Mouse (Mus musculus) megakaryocyte-erythroid progenitor cell, adult 5-6 weeks (primary cell): ENCODE measurements around the gene Cryaa. TPM values are rescaled to one million over a fixed set of nuclear protein-coding genes. Genes with fewer than 3 reads are reported as not detected.

Source experiments
- ATAC-seq: replicated peaks from 2 replicates; pipeline ENCODE4 v1.8.0; 2016; ENCODE audit warnings: mild to moderate bottlenecking, inconsistent platforms; ENCODE audit not compliant: severe bottlenecking, poor library complexity, low FRiP score, low TSS enrichment
- total RNA-seq, 2 experiments: library from RNA; stranded (forward) in 1 of 2; stranded (reverse) in 1 of 2; fragments of 200-1000, 215-1000 nt in 1 of 2; fragments of >200 nt in 1 of 2; fragmentation: Nextera tagmentation in 1 of 2; gene quantifications; 2 replicates each; pipeline ENCODE4 v1.2.3; 2014 to 2017

Cryaa gene
- total RNA-seq, 2 experiments from 2014 or later: not detected

GRCm38 (mm10) chr17:31703276-31703980 is 25.8 kb downstream of the Cryaa start:
- ATAC-seq: no peak

GRCm38 (mm10) chr17:31705271-31706020 is 27.8 kb downstream of the Cryaa start:
- no peak for ATAC-seq

- ATAC-seq: no peak
Measured at GRCm38 (mm10) chr17:31709121-31709741, 31.6 kb downstream of the Cryaa start.

GRCm38 (mm10) chr17:31710455-31710854 is 32.8 kb downstream of the Cryaa start:
- no peak for ATAC-seq

GRCm38 (mm10) chr17:31713709-31714108 is 36.1 kb downstream of the Cryaa start:
- no peak for ATAC-seq

GRCm38 (mm10) chr17:31714125-31714524 is 36.5 kb downstream of the Cryaa start:
- no peak for ATAC-seq

GRCm38 (mm10) chr17:31715006-31715405 is 37.4 kb downstream of the Cryaa start:
- ATAC-seq: no peak

GRCm38 (mm10) chr17:31721637-31722036 is 44.0 kb downstream of the Cryaa start:
- peak; percentile 81 for ATAC-seq

- no peak for ATAC-seq
Measured at GRCm38 (mm10) chr17:31725366-31725765, 47.8 kb downstream of the Cryaa start.

GRCm38 (mm10) chr17:31726216-31726615 is 48.6 kb downstream of the Cryaa start:
- no peak for ATAC-seq

- ATAC-seq: no peak
Measured at GRCm38 (mm10) chr17:31727230-31727629, 49.6 kb downstream of the Cryaa start.

GRCm38 (mm10) chr17:31728043-31728442 is 50.4 kb downstream of the Cryaa start:
- no peak for ATAC-seq

GRCm38 (mm10) chr17:31728968-31729501 is 51.4 kb downstream of the Cryaa start:
- ATAC-seq: 0 out of 2 replicates have a peak, but pooled peaks have one; percentile 28

- ATAC-seq: no peak
Measured at GRCm38 (mm10) chr17:31731038-31731437, 53.4 kb downstream of the Cryaa start.

Other genes starting within 250 kb of the Cryaa start
- gene Wdr4, start 157.8 kb upstream of the Cryaa start, total RNA-seq (2014; fragmentation: Nextera tagmentation): 38.3 and 47.6 TPM in 2 replicates
- gene Wdr4, start 157.8 kb upstream of the Cryaa start, total RNA-seq (2017): 18.1 and 62.9 TPM in 2 replicates
- 142 and 209 TPM in 2 replicates for gene Ndufv3, start 157.7 kb upstream of the Cryaa start, total RNA-seq (2014; fragmentation: Nextera tagmentation)
- gene Ndufv3, start 157.7 kb upstream of the Cryaa start, total RNA-seq (2017): 217 and 233 TPM in 2 replicates
- gene Pknox1, start 113.1 kb upstream of the Cryaa start, total RNA-seq (2014; fragmentation: Nextera tagmentation): 18.5 and 35.2 TPM in 2 replicates
- gene Pknox1, start 113.1 kb upstream of the Cryaa start, total RNA-seq (2017): 15.8 and 18.2 TPM in 2 replicates
- not detected in 2 replicates for gene Cbs, start 40.6 kb upstream of the Cryaa start, total RNA-seq (2014; fragmentation: Nextera tagmentation)
- 2.4 TPM in 1 of 2 replicates, not detected in the other for gene Cbs, start 40.6 kb upstream of the Cryaa start, total RNA-seq (2017)
- 178 and 219 TPM in 2 replicates for gene U2af1, start 18.9 kb upstream of the Cryaa start, total RNA-seq (2014; fragmentation: Nextera tagmentation)
- gene U2af1, start 18.9 kb upstream of the Cryaa start, total RNA-seq (2017): 310 and 385 TPM in 2 replicates
- gene Sik1, start 178.0 kb downstream of the Cryaa start, total RNA-seq (2014; fragmentation: Nextera tagmentation): 4.1 and 10.3 TPM in 2 replicates
- gene Sik1, start 178.0 kb downstream of the Cryaa start, total RNA-seq (2017): 9.6 and 14.4 TPM in 2 replicates